Mouse (Mus musculus): ENCODE measurements around the gene Arhgap31.

GRCm38 (mm10) chr16:38712581-38713403, at the start of gene Arhgap31:
- TF ChIP-seq POLR2A (IDR thresholded peaks at IDR 0.05; ENCODE audit: extremely low read depth, insufficient read depth, low read length) (0 out of 2 replicates have a peak, but pooled peaks have one; percentile 5), CTCF (IDR thresholded peaks at IDR 0.05; ENCODE audit: extremely low read depth, insufficient read depth, low read length) (no peak)

Measured in cortical plate, adult 2 months (tissue).